Mouse (Mus musculus): ENCODE measurements around the gene Arrdc1. TPM values are rescaled to one million over a fixed set of nuclear protein-coding genes. Genes with fewer than 3 reads are reported as not detected.

The Arrdc1 gene
- polyA plus RNA-seq, 1 experiment from 2014 or later, result 17.0 TPM

- H3K4me2 ChIP-seq (replicated peaks), result no peak overlapping the region
- no peak overlapping the region for H3K9ac ChIP-seq (replicated peaks)
- 97% methylated on average over 1 of the region's 1 CpGs for WGBS
- no peak overlapping the region for H3K27ac ChIP-seq (replicated peaks)
- H3K4me1 ChIP-seq, result peaks cover 7% of the 10 kb centered on the region; the same call in 1 of the 2 replicates
- H3K4me3 ChIP-seq, result no peak overlapping the region
- no peaks in the 10 kb centered on the region for H3K9me3 ChIP-seq
- no peak for ATAC-seq (ENCODE audit: low FRiP score, low read depth)
- H3K27me3 ChIP-seq, result no peaks in the 10 kb centered on the region
- H3K36me3 ChIP-seq, result no peaks in the 10 kb centered on the region
These were observed 40.8 kb downstream of the Arrdc1 start for GRCm38 (mm10) chr2:24894211-24894610.

- Histone ChIP-seq H3K4me1 (peaks cover 7% of the 10 kb centered on the region; the same call in 1 of the 2 replicates), H3K36me3 (no peaks in the 10 kb centered on the region), H3K9ac (replicated peaks) (no peak overlapping the region), H3K27me3 (no peaks in the 10 kb centered on the region), H3K27ac (replicated peaks) (no peak overlapping the region), H3K9me3 (no peaks in the 10 kb centered on the region), H3K4me2 (replicated peaks) (no peak overlapping the region), H3K4me3 (no peak overlapping the region)
- ATAC-seq (ENCODE audit: low FRiP score, low read depth), result no peak
- 89% methylated on average over 5 of the region's 5 CpGs for WGBS
These were observed 42.7 kb downstream of the Arrdc1 start for GRCm38 (mm10) chr2:24892318-24892717.

GRCm38 (mm10) chr2:24890541-24891447 is 44.3 kb downstream of the Arrdc1 start:
- no peaks in the 10 kb centered on the region for H3K9me3 ChIP-seq
- H3K27ac ChIP-seq (replicated peaks), result no peak overlapping the region
- peaks cover 7% of the 10 kb centered on the region; the same call in 1 of the 2 replicates for H3K4me1 ChIP-seq
- no peak for ATAC-seq (ENCODE audit: low FRiP score, low read depth)
- no peaks in the 10 kb centered on the region for H3K27me3 ChIP-seq
- H3K4me3 ChIP-seq, result no peak overlapping the region
- WGBS, result 80% methylated on average over 6 of the region's 6 CpGs
- no peak overlapping the region for H3K9ac ChIP-seq (replicated peaks)
- no peak overlapping the region for H3K4me2 ChIP-seq (replicated peaks)
- H3K36me3 ChIP-seq, result peaks cover 11% of the 10 kb centered on the region

GRCm38 (mm10) chr2:24888895-24889294 is 46.2 kb downstream of the Arrdc1 start:
- Histone ChIP-seq H3K4me3 (no peak overlapping the region), H3K4me2 (replicated peaks) (no peak overlapping the region), H3K36me3 (peaks cover 21% of the 10 kb centered on the region), H3K9ac (replicated peaks) (no peak overlapping the region), H3K27ac (replicated peaks) (no peak overlapping the region), H3K4me1 (peaks cover 7% of the 10 kb centered on the region; the same call in 1 of the 2 replicates), H3K27me3 (no peaks in the 10 kb centered on the region), H3K9me3 (no peaks in the 10 kb centered on the region)
- no peak for ATAC-seq (ENCODE audit: low FRiP score, low read depth)
- WGBS, result 91% methylated on average over 5 of the region's 5 CpGs

- H3K4me1 ChIP-seq, result no peaks in the 10 kb centered on the region
- H3K9ac ChIP-seq (replicated peaks), result no peak overlapping the region
- no peak overlapping the region for H3K27ac ChIP-seq (replicated peaks)
- ATAC-seq (ENCODE audit: low FRiP score, low read depth), result no peak
- H3K9me3 ChIP-seq, result no peaks in the 10 kb centered on the region
- no peak overlapping the region for H3K4me2 ChIP-seq (replicated peaks)
- no peak overlapping the region for H3K4me3 ChIP-seq
- no peaks in the 10 kb centered on the region for H3K27me3 ChIP-seq
- peaks cover 53% of the 10 kb centered on the region for H3K36me3 ChIP-seq
- 93% methylated on average over 2 of the region's 2 CpGs for WGBS
These were observed 54.4 kb downstream of the Arrdc1 start for GRCm38 (mm10) chr2:24880686-24881085.

Small RNAs within 50 kb of the gene (microRNA-seq; reads per million reads assigned to microRNA genes)
- not detected for gene Gm22875

Other genes with a start within 250 kb of the Arrdc1 start
- gene Cacna1b, start 172.1 kb downstream of the Arrdc1 start, polyA plus RNA-seq (2016; fragmentation: Nextera tagmentation; extraction: Ambion mirVana), result 3.3 and 7.0 TPM in 2 replicates
- gene Ehmt1, start 15.6 kb downstream of the Arrdc1 start, polyA plus RNA-seq (2016; fragmentation: Nextera tagmentation; extraction: Ambion mirVana), result 136 and 141 TPM in 2 replicates
- 19.8 and 24.7 TPM in 2 replicates for gene Zmynd19, start 14.5 kb upstream of the Arrdc1 start, polyA plus RNA-seq (2016; fragmentation: Nextera tagmentation; extraction: Ambion mirVana)
- 29.4 and 35.7 TPM in 2 replicates for gene Dph7, start 27.1 kb upstream of the Arrdc1 start, polyA plus RNA-seq (2016; fragmentation: Nextera tagmentation; extraction: Ambion mirVana)
- 140 TPM in 2 replicates for gene Mrpl41, start 39.8 kb upstream of the Arrdc1 start, polyA plus RNA-seq (2016; fragmentation: Nextera tagmentation; extraction: Ambion mirVana)
- gene Pnpla7, start 40.8 kb upstream of the Arrdc1 start, polyA plus RNA-seq (2016; fragmentation: Nextera tagmentation; extraction: Ambion mirVana), result 3.6 and 5.5 TPM in 2 replicates
- gene Nsmf, start 119.1 kb upstream of the Arrdc1 start, polyA plus RNA-seq (2016; fragmentation: Nextera tagmentation; extraction: Ambion mirVana), result 102 and 104 TPM in 2 replicates
- not detected in 2 replicates for gene Entpd8, start 145.1 kb upstream of the Arrdc1 start, polyA plus RNA-seq (2016; fragmentation: Nextera tagmentation; extraction: Ambion mirVana)
- not detected in 2 replicates for gene Noxa1, start 159.9 kb upstream of the Arrdc1 start, polyA plus RNA-seq (2016; fragmentation: Nextera tagmentation; extraction: Ambion mirVana)
- 91.2 and 92.1 TPM in 2 replicates for gene Nrarp, start 245.5 kb upstream of the Arrdc1 start, polyA plus RNA-seq (2016; fragmentation: Nextera tagmentation; extraction: Ambion mirVana)

Measured in midbrain, embryonic 12.5 days (tissue).